Mouse (Mus musculus) right cerebral cortex, postnatal 4 days (tissue): ENCODE measurements around the gene Espl1.
"Not testable (repeated sequence)": the region's sequence is repeated elsewhere in the genome, so short reads cannot be mapped to it uniquely, and the experiment has no call there.

Source experiments
- DNase-seq: peaks from one replicate; pipeline ENCODE4 v3.0.0-alpha.2; 2022

The Espl1 gene

GRCm38 (mm10) chr15:102278726-102279091, 17.4 kb upstream of the Espl1 start:
- no peak for DNase-seq

- peak; percentile 95 for DNase-seq
Measured at GRCm38 (mm10) chr15:102279092-102279782, 16.8 kb upstream of the Espl1 start, which contains the start of gene Mfsd5. Mfsd5 (plus strand) TSS chr15:102279454.

DNA sequence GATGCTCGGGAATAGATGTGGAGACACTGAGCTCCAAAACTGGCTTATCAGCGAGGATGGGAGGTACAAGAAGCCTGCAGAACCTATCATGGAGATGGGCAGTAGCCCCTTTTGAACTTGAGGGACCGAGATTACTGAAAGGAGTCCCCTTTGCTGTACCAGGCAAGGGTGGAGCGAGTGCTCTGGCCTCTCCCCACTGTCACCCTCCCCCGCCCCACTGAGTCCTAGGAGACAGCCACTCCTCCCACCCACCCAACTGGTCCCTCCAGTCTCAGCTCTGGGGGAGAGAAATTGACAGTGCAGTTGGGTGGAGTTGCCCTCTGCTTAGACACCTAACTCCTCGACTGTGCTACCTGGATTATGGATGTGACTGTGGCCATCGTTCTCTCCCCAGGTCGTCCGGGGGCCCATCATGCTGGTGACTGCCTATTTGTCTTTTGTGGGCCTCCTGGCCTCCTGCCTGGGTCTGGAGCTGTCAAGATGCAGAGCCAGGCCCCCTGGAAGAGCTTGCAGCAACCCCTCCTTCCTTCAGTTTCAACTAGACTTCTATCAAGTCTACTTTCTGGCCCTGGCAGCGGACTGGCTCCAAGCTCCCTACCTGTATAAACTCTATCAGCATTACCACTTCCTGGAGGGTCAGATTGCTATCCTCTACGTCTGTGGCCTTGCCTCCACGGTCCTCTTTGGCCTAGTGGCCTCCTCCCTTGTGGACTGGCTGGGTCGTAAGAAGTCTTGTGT, 16.1 kb upstream of the Espl1 start:
- DNase-seq: no peak

- no peak for DNase-seq
Measured at GRCm38 (mm10) chr15:102280623-102281022, 15.4 kb upstream of the Espl1 start.

DNA sequence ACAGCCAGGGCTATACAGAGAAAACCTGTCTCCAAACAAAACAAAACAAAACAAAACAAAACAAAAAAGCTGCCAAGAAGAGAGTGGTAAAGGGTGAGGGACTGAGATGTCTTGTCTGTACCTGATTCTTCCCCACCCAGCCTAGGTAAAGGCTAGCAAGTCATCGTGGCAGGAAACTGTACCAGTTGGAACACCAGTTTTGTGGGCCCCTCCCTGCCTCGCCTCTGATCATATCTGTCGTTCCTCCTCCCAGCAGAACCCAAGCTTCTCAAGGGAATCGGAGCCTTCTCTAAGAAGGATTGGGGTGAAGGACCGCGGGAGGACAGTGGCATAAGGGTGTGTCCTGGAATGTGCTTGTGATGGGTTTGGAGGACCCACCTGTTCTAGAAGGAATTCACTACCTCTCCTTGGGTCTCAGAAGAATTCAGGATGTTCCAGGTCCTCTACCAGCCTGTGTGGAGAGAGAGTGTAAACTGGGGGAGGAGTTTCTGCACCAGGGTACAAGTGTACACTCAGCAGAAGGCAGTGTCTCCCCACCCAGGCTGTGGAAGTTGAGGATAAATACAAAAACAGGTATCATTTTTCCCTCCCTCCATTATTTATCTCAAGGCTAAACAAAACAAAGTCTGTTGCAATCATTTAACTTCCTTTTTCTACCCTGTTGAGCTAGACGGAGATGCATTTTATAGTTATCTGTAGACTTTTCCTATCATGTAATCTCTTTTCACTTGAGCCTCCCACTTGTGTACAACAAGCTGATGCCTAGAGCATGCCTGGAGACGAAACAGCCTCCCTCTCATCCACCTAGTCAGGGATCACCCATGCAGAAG, 13.4 kb upstream of the Espl1 start:
- no peak for DNase-seq

DNA sequence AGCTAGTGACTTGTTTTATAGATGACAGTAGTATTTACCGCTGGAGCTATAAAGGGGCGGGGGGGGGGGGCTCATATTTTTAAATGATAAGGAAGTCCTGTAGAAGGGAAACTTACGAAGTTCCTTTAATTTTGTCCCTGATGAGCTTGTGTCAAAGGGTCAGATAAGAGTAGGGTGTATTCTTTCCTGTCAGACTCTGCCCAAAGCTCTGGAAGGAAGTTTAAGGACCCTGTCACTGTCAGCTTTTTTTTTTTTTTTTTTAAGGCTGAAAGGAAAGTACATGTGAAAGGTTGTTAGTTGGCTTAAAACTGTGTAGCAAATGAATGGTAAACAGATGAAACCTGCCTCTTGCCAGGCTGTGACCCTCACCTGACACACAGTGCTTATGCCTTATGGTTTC, 12.4 kb upstream of the Espl1 start:
- no peak for DNase-seq

- no peak for DNase-seq
Measured at GRCm38 (mm10) chr15:102287395-102287794, 8.7 kb upstream of the Espl1 start.

- no peak for DNase-seq
Measured at GRCm38 (mm10) chr15:102296368-102297006, 421 bp downstream of the Espl1 start.

GRCm38 (mm10) chr15:102302542-102302941, 6.5 kb downstream of the Espl1 start:
- DNase-seq: no peak

DNA sequence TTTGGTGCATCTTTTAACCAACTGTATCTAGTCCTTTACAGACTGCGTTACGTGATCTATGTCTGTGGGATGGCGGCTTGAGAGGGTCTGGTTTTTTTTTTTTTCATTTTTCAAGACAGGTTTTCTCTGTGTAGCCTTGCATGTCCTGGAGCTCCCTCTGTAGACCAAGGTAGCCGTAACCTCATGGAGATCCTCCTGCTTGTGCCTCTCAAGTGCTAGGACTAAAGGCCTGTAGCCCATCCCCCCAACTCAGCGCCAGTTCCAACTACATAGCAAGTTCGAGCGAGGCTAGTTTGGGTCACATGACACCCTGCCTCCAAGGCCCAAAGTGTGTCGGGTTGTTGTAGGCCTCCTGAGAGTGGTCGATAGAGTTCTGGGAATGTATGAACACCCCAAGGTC, 12.7 kb downstream of the Espl1 start:
- no peak for DNase-seq

DNA sequence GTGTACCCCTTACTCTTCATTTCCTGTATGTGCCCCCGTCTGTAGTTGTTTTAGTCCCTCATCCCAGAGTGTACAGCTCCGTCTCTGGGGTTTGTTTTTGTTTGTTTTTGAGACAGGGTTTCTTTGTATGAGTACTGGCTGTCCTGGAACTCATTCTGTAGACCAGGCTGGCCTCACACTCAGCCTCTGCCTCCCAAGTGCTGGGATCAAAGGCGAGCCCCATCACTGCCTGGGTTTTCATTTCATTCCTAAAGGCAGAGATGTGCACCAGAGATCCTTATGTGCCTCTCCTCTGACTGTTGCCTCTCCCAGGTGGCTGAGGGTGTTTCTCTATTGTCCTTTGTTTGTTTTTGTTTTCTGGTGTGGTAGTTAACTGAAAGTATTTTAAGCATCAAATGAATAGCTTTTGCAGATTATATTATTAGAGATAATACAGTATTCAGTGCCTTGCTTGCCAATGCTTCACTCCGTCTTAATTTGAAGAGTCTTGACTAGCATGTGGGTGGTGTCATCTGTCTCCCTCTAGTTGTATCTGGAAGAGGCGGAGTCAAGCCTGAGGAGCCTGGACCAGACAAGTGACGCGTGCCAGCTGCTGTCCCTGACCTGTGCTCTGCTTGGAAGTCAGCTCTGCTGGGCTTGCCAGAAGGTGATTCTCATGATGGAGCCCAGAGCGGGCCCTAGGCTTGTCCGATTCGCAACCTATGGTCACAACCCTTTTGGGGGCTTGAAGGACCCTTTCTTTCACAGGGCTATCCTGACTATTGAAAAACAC, 14.2 kb downstream of the Espl1 start:
- no peak for DNase-seq

DNA sequence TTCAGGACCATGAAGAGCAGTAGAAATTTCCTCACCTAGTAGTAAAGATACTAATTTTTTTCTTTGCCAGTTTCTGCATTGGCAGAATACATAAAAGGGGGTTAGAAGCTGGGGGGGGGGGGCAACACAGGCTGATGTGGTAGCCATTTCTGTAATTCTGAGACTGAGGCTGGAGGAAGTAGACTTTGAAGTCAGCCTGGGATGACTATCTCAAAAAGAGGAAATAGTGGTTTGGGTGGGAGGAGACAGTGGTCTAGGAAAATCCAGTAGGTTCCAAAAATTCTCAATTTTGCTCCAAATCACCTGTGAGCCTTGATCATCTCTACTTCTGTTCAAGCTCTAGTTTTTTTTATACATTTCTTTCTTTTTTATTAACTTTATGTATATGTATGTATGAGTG, 15.4 kb downstream of the Espl1 start:
- DNase-seq: no peak

DNA sequence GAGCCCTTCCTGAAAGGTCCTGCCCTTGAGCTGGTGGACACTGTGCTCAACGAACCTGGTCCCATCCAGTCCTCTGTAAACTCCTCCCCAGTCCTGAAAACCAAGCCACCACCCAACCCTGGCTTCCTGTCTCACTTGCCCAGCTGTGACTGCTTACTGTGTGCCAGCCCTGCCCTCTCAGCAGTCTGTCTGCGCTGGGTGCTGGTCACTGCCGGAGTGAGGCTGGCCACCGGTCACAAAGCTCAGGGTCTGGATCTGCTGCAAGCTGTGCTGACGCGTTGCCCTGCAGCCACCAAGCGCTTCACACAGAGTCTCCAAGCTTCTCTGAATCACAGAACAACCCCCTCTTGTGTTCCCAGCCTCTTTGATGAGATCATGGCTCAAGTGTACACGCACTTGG, 19.2 kb downstream of the Espl1 start:
- DNase-seq: no peak

DNA sequence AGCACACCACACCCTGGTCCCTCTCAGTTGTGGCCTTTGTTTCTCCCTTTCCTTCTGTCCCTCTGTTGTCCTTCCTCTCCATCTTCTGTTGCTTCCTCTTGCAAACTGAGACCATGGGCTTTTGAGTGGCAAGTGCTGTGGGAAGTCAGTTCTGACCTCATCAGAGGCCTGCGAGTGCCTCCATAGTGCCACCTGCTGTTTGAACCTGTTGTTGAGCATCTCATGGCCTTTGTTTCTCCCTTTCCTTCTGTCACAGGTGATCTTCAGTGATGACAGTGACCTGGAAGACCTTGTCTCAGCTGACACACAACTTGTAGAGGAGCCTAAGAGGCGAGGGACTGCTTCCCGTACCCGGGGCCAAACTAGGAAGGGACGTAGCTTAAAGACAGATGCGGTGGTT, 20.2 kb downstream of the Espl1 start:
- peak; percentile 42 for DNase-seq

DNA sequence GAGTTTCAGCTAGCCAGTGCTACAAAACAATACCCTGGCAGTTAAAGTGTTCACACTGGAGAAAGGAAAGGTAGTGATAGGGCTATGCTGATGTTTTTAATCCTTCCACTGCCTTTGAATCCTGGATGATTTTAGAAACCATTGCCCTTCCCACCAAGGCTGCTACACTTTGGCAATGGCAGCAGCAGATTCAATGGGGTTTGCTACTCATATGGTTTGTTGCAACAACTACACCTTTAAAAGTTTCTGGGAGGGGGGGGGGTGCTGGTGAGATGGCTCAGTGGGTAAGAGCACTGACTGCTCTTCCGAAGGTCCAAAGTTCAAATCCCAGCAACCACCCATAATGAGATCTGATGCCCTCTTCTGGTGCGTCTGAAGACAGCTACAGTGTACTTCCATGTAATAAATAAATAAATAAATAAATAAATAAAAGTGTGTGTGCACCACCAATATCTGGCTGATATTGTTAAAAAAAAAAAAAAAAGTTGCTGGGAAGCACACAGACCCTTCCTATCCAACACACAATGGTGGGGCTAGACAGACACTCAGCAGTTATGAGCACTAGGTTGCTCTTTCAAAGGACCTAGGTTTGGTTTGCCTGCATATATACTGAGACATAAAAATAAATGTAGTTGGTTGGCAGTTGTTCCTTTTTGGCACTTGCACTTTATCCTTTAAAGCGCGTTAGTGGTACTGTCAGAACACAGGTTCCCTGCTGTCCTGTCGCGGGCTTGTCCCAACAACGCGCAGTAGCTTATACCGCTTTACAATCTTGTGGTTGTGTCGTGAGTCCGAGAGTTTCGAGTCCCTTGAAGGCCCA, 28.8 kb downstream of the Espl1 start:
- no peak for DNase-seq

DNA sequence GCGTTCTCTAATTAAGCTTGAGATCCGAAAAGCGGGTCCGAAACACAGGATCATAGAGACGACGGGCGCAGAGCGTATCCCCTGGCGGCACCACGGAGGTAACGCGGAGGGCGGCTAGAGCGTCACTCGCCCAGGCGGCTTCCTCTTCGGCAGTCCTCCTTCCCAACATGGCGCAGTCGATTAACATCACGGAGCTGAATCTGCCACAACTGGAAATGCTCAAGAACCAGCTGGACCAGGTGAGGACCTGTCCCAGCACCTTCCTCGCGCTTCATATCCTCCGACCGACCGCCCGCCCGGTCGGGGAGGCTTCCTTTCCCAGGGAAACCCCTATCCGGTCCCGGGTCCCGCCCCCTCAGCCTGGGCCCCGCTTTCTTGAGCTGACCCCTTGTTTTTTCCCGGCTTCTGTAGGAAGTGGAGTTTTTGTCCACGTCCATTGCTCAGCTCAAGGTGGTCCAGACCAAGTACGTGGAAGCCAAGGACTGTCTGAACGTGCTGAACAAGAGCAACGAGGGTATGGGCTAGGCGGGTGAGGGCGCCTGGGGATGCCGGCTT, 30.0 kb downstream of the Espl1 start, which contains the start of gene Pfdn5:
Gene Pfdn5 (plus strand): TSS at position 95 of the 555 bp plus-strand sequence.
- peak; percentile 86 for DNase-seq

DNA sequence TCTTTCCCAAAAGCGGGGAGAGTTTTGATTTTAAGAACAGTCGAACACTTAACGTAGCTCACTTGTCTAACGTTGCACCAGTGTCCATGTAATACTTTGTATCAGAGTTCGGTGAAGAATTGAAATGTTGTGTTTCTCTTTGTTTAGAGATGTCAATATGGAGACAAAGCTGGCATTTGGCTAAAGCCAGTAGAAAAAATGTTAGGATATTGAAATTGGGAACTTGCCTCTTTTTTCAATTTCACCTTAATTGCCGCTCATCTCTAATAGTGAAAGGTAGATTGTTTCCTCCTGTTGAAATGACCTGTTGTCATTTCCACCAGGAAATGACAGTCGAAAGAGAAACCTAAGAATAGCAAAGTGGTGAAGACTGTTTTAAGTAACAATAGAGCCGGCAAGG, 30.8 kb downstream of the Espl1 start:
- no peak for DNase-seq

- DNase-seq: peak; percentile 75
Measured at GRCm38 (mm10) chr15:102331610-102332015, 35.5 kb downstream of the Espl1 start, which contains the start of gene Myg1. Myg1 (plus strand) TSS chr15:102331709.

GRCm38 (mm10) chr15:102335254-102335653, 39.2 kb downstream of the Espl1 start:
- DNase-seq: no peak

GRCm38 (mm10) chr15:102335925-102336324, 39.9 kb downstream of the Espl1 start:
- not testable (repeated sequence) for DNase-seq

GRCm38 (mm10) chr15:102336946-102337345, 40.9 kb downstream of the Espl1 start:
- DNase-seq: no peak
